Mouse (Mus musculus) MN1 (cell line): ENCODE data around the gene Acmsd.

ENCODE experiments used
- DNase-seq: peaks from one replicate; pipeline ENCODE4 v3.0.0-alpha.2; 2016; ENCODE audit warnings: low spot score

Gene Acmsd

DNA sequence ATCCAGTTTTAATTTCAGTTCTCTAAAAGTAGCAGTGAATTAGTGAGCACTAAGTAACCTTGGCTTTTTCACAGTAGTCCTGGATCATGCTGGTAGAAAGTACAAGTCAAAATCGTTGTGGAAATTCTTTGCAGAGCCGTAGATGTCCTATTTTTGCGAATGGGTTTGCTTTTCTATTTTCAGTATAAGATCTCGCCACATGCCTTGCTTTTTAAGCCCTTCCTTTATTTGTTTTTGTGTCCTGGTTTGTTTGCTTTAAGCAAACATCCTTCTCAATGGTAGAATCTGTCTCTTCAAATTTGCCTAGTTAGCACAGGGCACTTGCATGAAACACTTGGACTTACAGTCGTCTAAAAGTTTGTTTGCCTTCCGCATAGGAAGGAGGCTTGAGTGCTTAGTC, 47.0 kb downstream of the Acmsd start:
- DNase-seq, result no peak

GRCm38 (mm10) chr1:127778611-127779010, 49.4 kb downstream of the Acmsd start:
- no peak for DNase-seq

DNA sequence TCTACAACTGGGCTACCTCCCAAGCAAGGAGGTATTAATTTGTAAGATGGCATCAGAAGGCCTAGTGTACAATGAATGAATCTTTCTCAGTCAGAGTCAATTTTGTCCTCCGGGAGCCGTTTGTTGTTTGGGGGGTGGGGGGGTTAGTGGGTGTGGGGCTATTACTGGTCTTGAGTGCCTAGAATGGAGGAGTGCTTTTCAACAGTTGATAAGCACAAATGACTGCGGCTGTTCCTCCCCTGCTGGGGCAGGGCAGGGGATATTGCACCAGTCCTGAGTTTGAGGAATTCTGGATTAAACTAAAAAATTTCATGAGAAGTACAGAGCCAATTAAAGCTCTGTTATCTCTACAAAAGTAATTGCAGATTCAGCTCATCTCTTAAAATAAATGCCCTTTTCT, 50.9 kb downstream of the Acmsd start:
- DNase-seq, result no peak

GRCm38 (mm10) chr1:127780849-127781248, 51.6 kb downstream of the Acmsd start:
- DNase-seq, result no peak

DNA sequence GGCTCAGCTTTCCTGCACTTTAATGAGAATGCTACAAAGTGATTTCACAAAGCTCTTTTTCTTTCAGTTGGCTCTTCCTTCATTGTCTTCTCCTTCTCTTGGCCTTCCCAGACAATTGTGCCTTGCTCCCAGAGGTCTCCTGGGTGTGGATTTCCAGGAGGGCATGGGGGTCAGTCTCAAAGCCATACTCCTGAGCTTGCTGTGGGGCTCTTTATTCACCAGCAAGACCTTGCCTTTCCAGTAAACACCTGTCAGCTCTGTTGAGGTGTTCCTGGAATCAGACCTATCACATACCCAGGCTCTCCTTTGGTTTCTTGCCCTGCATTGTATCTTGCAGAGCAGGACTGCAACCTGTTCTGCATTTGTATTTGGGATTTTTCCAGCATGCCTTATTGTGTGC, 54.6 kb downstream of the Acmsd start:
- no peak for DNase-seq

DNA sequence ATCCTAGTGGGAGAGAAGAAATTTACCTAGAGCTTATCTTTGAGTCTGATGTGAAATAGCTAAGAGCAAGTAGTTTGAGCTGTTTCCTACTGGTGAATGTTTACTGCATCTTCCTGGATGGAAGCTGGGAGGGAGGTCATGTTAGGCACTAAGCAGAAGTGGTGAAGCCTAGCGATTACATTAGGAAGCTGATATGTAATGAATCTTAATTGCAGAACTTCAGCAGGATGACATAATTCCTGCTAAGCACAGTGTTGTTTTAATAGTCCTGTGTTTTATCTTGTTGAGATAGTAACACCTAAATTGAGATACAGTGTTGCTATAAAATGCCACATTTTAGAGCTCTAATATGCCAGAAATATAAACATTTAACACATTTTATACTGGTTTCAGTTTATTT, 56.7 kb downstream of the Acmsd start:
- DNase-seq, result no peak

GRCm38 (mm10) chr1:127788943-127789342, 59.7 kb downstream of the Acmsd start:
- DNase-seq, result no peak

DNA sequence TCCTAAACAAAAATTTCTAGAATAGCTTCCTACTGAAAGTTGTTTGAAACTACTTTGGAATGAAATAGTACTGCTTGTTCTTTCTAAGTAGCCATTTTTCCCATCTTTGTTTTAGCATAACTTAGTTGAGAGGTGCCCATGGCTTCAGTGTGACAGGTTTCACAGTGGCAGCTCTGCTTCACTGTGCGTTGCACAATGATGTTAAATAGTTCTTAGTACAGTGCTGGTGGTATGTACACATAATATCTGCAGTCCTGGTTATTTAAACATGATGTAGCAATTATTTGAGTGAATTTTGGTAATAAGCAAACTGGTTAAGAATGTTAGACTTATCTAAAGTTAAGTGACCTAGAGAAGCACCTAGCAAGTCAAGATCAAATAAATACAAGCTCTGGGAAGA, 64.2 kb downstream of the Acmsd start:
- no peak for DNase-seq

GRCm38 (mm10) chr1:127795087-127795769, 66.0 kb downstream of the Acmsd start:
- DNase-seq, result no peak

DNA sequence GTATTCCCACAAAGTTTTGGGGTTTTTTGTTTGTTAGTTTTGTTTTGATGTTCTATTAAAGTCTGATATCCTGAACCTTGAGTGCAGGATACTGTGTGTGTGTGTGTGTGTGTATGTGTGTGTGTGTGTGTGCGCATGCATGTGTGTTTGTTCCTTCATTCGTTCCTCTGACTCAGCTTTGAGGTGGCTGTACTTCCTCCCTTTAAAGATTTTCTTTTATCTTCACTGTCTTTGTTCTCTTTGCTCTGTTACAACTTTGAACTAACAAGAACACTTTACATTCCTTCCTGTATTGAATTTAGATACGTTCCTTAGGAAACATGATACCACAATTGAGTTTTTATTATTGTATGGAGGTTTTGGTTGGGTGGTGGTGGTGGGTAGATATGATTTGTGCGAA, 67.1 kb downstream of the Acmsd start:
- no peak for DNase-seq

GRCm38 (mm10) chr1:127796752-127797151, 67.5 kb downstream of the Acmsd start:
- no peak for DNase-seq

DNA sequence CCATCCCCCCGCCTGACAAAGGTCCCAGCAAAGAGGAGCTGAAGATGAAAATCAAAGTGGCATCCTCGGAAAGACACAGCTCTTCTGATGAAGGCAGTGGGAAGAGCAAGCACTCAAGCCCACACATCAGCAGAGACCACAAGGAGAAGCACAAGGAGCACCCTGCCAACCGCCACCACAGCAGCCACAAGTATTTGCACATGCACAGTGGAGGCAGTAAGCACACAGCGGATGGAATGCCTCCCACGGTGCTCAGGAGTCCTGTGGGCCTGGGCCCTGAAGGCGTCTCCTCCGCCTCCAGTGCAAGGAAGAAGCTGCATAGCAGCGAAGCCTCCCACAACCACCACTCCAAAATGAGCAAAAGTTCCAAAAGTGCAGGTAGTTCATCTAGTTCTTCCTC, 73.7 kb downstream of the Acmsd start:
- no peak for DNase-seq

GRCm38 (mm10) chr1:127808671-127809070, 79.5 kb downstream of the Acmsd start:
- no peak for DNase-seq

GRCm38 (mm10) chr1:127812929-127813328, 83.7 kb downstream of the Acmsd start:
- no peak for DNase-seq

DNA sequence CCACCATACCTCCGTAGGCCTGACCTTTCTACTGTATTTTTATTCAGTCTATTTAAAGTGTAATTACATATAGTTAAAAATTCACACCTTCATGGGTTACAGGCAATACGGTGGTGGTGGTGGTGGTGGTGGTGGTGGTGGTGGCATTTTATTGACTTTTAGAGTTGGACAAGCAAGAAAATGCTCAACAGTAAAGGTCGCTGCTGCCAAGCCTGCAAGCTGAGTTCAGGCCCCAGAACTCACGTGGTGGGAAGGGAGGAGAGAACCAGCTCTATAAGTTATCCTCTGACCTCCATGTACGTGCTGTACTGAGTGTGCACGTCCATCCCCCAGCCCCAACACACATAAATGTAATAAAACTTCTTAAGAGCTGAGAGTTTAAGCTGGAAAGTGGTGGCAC, 87.2 kb downstream of the Acmsd start:
- DNase-seq, result no peak
